Mouse (Mus musculus) liver, adult (tissue): ENCODE results near the gene Dkk1.

Source experiments
- GATA4 ChIP-seq: IDR thresholded peaks from 2 replicates; pipeline ENCODE4 v1.6.1; 2014; ENCODE audit warnings: mild to moderate bottlenecking, low read length; ENCODE audit not compliant: insufficient replicate concordance

Dkk1 gene

DNA sequence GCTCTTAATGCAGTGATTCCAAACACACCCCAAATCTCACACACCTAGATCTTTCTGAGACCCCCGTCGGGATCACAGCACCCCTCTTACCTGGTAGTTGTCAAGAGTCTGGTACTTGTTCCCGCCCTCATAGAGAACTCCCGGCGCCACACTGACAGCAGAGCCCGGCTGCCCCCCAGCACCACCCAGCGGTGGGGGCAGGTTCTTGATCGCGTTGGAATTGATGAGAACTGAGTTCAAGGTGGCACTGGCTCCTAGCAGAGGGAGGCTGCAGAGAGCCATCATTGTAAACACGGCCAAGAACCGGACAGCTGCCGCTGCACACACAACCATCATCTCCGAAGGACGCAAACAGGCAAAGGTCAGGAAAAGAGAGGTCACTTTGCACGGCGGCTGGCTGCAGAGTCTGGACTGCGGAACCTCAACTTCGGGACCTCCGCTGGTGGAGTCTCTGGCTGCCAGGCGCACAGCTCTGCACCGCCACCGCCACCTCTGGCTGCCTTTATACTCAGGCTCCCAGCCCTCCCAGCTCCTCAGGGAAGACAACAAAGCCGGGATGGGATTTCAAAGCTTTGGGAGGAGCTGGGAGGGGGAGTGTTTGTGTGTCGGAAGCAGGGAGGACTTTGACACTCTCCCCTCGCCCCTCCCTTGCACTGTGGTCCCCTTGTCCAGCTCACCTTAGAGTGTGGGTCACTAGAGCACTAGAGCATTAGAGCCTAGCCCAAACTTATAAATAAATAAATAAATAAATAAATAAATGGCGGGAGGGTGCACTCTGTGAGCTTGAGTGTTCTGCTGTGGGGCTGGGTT is at the start of gene Dkk1:
Gene Dkk1 (minus strand): TSS at position 622 of the 810 bp plus-strand sequence.
- TF ChIP-seq GATA4: no peak

DNA sequence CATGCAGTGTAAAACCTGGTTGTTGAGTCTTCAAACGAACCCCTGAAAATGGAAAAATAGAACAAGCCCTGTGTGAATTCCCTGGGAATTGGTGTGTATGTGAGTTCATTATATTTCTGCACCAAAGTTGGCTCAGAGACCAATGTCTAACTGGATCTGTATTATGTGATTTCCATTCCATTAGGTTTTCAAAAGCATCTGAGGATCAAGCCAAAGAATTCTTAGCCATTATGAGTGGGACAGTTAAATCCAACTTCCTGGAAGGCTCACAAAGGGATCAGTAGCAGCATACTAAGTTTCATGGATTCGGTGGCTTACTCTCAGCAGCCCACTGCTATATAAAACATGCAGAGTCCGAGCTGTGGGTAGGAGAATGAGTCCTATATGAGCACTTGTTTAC is 36.9 kb upstream of the Dkk1 start:
- TF ChIP-seq GATA4: no peak

DNA sequence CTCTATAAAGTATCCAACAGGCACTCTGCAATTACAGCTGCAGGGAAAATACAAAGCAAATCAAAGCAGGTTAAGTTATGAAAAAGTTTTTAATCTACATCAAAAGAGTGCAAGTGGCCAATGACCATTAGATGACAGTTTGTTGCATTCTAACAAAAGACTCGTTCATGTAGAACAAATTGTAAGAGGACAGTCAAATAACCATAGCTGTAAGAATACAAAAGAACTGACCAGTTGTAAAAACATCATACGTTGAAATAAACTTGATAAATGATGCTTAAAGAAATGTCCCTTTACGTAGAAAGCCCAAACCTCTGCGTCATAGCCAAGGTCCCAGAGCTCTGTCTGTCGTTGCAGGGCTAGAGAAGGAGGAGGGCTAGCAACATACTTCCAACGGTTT is 15.1 kb upstream of the Dkk1 start:
- TF ChIP-seq GATA4: no peak

DNA sequence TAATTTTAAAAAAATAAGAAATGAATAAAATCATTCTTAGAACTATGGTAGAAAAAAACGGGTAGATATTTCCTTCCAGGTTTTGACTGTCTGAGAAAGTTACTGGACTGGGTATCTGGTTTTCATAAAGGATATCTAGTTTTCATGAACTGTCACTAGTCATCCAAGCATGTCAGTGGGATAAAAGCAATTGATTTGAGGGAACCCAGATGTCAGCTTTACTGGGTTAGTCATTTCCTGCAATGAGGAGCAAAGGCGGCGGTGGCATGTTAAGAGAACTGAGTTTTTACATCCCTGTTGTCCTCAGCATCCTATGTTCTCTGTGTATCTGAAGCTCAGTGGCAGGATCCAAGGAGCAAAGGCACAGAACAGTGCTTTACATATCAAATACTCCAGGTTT is 14.4 kb upstream of the Dkk1 start:
- TF ChIP-seq GATA4: no peak

DNA sequence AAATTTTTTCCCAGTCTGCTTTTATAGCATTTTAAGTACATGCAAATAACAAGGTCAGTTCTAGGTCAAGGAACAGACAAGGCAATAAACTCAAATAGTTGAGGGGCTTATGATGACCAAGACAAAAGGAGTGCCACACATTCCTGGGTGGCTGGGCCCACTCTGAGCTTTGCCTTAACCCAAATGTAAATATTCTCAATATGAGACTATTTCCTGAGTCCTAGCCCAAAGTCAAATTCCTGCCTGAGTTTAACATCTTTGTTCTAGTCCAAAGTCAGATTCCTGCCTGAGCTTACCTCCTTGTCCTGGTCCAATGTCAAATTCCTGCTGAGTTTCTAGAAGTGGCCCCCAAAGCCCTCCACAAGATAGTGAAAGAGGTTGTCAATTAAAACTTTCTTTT is 8.6 kb upstream of the Dkk1 start:
- TF ChIP-seq GATA4: no peak

DNA sequence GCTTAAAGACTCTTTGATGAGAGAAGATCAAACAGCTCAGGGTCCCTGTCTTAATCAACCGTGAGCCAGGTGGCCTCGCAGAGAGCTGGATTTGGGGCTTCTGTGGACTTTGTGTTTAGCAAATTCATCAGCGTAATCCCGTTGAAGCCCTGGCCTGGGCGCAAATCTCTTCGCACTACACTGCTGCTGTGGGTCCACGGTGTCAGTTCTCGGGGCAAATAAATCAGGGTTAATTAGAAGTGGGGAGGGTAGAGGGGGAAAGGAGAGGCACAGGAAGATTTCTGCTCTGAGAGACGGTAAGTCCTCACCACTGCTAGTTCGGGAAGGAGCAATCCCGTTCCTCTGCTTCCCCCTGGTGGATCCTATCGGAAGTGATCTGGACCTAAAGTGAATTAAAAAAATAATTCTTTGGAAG is 5.0 kb upstream of the Dkk1 start:
- TF ChIP-seq GATA4: no peak

DNA sequence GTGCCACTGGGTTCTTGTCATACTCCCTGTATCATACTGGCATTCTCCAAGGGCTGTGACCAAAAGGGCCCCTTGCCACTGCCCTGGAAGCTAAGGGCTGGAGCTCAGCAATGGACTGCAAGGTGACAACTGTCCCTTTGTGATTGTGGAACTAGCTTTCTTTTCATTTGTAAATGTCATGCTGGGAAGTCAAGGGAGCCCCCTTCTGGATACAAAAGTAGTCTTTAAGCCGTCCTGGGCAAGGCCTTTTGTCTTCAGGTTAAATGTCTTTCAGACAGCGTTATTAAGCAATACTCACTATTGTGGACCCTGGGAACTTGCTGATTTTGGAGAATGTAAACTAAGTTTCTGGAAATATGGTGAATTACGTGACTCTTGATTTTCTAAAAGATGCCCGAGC is 4.3 kb upstream of the Dkk1 start:
- TF ChIP-seq GATA4: no peak

DNA sequence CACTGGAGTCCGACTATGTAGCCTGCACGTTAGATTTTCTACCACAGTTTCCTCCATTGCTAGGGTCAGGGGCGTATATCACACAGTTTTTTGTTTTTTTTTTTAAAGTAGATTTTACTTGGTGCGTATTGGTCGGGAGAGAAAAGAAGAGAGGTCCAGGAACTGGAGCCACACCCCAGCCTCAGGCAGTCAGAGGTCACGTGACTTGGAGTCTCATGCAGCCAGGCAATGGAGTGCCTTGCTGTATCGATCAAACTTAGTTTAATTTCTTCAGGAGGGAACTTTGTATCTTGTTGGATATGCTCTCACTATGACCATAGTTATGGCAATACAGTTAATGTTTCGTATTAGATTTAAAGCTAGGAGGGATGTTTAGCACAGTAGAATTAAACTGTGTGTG is 2.8 kb upstream of the Dkk1 start:
- TF ChIP-seq GATA4: no peak

DNA sequence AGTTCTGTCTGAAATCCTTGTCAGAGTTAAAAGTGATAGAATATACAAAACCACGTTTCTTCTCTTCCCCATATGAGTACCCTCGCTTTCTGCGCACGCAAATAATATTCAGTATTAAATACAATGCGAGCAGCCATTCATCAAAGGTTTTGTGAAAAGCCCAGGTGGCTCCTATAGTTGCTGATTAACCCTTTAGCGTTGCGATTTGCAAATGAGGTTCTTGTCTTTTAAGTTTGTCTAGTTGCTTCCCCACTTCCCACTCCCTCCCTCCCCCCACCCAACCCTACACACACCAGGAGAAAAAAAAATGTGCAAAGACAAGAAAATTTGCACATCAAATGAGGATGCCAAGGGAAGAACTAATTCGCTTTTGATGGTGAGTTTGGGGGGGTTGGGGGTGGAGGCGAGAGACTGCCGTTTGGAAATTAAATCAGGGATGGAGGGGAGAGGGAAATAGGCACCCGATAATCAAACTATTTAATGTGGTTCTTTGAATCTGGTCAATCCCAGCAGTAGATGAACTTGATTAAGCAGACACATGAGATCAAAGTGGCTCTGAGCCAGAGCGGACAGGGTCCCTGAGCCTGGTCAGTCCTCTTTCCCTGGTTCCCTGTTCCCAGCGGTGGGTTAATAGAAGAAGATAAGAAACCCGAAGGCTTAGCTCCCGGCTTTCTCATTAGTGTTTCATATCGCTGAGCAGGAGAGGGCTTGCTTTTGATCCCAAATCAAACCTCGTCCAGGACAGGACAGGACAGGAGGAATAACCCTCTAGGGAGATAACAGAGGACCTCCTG is 586 bp upstream of the Dkk1 start:
- TF ChIP-seq GATA4: no peak

DNA sequence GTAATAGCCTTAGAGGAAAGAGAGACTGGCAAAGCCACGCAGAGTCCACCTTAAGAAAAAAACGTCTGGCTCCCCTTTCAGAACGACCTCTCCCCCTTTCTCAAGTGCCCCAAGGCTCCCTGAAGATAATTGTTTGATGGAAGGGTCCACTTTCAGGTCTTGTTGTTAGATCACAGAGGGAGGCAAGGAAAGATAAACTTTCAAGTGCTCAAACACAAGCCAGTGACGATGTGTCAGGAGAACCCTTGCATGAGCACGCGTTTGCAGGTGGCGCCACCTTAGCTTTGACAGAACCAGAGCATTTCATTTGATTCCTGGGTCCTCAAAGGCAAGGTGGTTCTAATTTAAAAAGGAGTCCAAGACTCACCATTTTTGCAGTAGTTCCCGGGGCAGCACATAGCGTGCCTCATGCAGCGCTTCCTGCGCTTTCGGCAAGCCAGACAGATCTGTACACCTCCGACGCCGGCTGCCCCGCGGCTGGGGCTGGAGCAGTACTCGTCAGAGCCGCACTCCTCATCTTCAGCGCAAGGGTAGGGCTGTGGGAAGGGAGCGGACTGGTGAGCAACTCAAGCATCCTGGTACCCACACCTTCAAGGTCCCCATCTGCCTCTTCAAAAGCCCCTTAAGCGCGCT is 938 bp downstream of the Dkk1 start:
- no peak for TF ChIP-seq GATA4

DNA sequence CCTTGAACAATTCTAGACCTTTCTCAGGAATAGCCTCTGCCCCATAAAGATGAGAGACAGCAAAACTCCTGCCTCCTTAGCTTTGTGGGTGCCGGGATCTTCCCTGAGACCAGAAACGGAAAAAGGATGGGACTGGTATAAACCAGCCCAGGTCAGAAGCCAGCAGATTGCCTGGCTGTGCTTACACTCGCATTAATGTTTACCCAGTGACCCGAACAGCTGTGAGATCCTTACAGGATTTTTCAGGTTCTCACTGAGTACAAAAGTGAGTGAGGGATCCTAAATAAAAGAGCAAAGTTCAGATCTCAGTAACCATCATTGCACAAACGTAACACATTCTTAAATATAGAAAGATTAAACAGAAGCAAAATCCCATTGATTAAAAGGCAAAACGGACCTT is 32.7 kb downstream of the Dkk1 start:
- no peak for TF ChIP-seq GATA4

DNA sequence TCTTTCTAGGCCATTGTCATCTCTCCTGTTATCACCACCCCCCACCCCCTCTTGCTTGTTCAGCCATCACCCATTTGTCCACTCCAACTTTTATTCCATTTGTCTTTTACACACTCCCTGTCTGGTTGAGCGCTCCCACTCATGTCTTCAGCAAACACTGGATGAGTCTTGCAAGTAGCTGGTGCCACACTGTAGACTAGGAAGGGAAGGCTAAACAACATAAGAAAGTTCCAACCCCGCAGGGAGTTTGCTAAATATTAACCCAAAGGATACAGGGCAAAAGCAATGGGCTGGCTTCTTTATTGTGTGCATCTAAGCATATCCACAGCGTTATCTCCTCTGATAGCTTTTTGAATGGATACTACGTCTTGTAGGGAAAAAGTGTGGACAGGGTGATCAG is 39.0 kb downstream of the Dkk1 start:
- no peak for TF ChIP-seq GATA4

DNA sequence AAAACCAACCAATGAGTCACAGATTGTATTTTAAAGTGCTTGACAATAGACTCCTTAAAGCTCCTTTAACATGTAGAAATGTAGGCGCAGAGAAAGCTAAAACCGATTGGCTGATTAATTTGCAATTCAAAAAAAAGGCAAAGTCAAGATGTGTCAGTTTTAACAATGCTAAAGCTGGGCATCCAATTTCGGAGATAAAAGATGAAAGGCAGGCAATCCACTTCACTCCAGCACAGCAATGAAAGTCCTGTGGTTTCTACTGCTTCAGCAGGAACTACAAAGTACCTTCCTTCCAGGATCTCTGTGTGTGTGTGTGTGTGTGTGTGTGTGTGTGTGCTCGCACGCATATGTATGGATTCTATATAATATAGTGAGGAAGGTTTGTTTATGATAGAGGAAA is 44.0 kb downstream of the Dkk1 start:
- no peak for TF ChIP-seq GATA4
